Mouse (Mus musculus) v-Abl transformed pro-B cells (cell line): ENCODE data around the gene Fbxl14.

Experiments
- in situ Hi-C, 2 experiments: fragments of 400-800 bp; cut with MboI; formaldehyde crosslinking; loops; one replicate each; pipeline ENCODE4 v1.15.1; 2025; ENCODE audit not compliant: unreplicated experiment in 2 of 2

Gene Fbxl14

DNA sequence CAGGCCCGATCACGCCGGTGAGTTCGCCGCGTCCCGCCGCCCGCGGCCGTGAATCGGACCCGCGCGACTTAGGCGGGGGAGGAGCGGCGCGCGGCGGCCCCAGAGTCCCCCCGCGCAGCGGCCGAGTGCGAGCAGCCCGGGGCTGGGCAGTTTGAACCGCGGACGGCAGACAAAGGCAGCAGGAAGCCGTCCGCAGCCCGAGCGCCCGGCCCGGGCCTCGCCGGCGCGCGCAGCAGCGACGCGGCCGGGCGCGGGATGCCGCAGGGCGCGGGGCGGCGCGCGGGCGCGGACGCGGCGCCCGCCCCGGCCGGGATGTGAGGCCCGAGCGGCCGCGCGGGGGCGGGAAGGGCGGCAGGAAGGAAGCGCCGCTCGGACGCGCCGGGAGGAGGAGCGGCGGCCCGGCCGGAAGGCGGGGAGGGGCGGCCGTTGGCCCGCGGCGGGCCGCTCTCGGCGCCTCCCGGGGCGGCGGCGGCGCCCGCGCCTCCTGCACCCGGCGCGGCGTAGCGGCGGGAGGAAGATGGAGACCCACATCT is at the start of gene Fbxl14:
Fbxl14 (plus strand) TSS at position 326 of the 533 bp plus-strand sequence.
- in situ Hi-C loops, result loop anchor here in 1 of 2 experiments (25.0 kb wide), 2 partner anchors 508 to 983 kb away; partner anchors contain the start of gene Il17ra

DNA sequence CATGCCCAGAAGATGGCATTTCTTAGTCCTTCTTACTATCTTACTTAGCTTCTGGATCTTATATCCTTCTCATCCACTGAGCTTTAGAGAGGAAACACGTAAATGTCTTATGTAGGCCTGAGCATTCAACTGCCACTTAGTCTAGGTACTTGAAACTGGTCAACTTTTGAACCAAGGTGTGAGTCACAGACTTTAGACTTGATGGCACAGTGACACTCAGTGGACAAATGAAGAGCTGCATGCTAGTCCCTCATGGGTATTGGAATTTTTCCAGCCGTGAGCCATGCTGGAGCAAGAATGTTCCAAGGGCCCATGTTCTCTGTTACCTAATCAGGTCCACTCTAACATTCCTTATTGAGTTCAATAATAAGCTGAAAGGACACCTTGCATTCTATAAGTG is 49.0 kb upstream of the Fbxl14 start:
- in situ Hi-C loops, result loop anchor here (5.0 to 25.0 kb wide), 6 partner anchors 303 to 1243 kb away; partner anchors contain the start of genes Bms1 (in 2 of the 2), Ankrd26 (in 1 of the 2) and Ret (in 1 of the 2)

DNA sequence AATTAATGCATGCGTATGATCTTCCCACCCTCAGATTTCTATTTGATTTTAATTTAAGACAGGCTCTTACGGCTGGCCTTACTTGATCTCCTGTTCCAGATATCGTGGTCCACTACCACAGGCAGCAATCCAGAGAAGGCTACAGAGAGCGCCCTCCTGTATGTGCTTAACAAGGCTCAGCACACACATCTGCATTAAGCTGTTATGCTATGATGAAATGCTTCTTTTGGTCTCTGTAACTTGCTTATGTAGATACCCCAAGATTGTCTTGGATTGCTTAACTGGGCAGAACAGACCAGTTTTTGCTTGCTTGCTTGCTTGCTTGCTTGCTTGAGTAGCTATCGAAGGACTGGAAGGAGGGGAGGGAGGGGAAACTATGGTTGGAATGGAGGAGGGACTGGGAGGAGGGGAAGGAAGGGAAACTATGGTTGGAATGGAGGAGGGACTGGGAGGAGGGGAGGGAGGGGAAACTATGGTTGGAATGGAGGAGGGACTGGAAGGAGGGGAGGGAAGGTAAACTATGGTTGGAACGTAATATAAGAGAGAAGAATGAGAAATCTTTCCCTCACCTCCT is 47.6 kb upstream of the Fbxl14 start:
- in situ Hi-C loops, result loop anchor here (5.0 to 25.0 kb wide), 6 partner anchors 305 to 1245 kb away; partner anchors contain the start of genes Bms1 (in 2 of the 2), Ankrd26 (in 1 of the 2) and Ret (in 1 of the 2)

DNA sequence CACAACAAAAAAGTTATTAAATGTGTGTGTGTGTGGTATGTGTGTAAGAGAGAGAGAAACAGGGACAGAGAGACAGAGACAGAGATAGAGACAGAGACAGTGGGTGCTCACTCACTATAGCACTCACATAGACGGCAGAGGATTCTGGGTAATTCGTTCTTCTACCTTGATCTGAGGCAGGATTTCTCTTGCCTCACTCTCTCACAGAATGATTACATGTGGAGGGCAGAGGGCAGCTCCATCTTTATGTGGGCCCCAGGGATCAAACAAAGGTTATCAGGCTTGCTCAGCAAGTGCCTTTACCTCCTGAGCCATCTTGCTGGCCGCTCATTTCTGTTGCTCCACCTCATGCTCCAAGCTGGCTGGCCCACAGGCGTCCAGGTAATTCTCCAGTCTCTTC is 45.1 kb upstream of the Fbxl14 start:
- in situ Hi-C loops, result loop anchor here (5.0 to 25.0 kb wide), 6 partner anchors 307 to 1247 kb away; partner anchors contain the start of genes Bms1 (in 2 of the 2), Ankrd26 (in 1 of the 2) and Ret (in 1 of the 2)

DNA sequence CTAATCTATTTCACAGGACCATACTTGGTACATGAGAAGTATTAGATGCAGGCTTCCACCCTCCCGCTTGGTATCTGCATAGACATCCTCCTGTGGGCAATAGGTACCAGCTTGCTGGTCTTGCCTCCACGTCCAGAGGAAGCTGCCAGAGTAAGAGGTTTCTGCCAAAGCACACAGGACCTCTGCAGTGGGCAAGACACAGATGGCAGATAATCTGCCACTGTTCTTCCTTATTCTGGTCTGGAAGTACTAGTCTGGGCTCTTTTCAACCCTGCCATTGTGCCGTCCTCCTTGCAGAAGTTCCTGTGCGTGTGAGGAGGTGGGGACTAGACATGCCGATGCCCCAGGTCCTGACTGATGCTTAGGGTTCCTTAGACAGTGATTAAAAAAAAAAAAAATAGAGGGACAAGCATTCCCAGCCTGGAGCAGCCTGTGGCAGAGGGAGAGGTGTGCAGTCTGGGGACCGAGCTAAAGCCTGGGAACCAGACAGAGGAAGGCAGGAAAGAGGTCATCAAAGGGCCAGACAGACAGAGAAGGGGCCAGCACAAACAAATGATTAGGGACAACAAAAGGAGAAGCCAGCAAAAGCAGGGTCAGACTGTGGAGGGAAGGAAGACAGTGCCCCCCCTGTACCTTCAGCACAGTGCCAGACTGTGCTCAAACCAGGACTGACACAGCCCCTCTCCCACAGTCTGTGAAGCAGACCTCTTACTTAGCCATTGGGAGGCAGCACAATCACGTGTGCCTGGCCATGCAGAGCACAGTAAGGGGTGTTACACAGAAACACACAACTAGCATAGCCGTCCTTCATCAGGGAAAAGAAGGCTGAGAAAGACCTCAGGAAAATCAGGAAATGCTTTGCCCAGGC is 41.3 kb upstream of the Fbxl14 start:
- in situ Hi-C loops, result loop anchor here (10.0 to 25.0 kb wide), 5 partner anchors 501 to 1251 kb away; partner anchors contain the start of genes Bms1 (in 2 of the 2), Ankrd26 (in 1 of the 2) and Ret (in 1 of the 2)

DNA sequence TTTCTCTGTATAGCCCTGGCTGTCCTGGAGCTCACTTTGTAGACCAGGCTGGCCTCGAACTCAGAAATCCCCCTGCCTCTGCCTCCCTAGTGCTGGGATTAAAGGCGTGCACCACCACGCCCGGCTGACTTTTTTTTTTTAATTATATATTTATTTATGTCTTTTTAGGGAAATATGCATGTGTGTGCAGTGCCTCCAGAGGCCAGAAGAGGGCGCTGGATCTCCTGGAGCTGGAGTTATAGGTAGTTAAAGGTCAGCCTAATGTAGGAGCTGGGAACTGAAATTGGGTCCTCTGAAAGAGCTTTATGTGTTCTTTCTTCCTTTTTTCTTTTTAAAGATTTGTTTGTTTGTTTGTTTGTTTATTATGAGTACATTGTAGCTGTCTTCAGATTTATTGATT is 36.7 kb upstream of the Fbxl14 start:
- in situ Hi-C loops, result loop anchor here (10.0 to 25.0 kb wide), 5 partner anchors 505 to 1255 kb away; partner anchors contain the start of genes Bms1 (in 2 of the 2), Ankrd26 (in 1 of the 2) and Ret (in 1 of the 2)

DNA sequence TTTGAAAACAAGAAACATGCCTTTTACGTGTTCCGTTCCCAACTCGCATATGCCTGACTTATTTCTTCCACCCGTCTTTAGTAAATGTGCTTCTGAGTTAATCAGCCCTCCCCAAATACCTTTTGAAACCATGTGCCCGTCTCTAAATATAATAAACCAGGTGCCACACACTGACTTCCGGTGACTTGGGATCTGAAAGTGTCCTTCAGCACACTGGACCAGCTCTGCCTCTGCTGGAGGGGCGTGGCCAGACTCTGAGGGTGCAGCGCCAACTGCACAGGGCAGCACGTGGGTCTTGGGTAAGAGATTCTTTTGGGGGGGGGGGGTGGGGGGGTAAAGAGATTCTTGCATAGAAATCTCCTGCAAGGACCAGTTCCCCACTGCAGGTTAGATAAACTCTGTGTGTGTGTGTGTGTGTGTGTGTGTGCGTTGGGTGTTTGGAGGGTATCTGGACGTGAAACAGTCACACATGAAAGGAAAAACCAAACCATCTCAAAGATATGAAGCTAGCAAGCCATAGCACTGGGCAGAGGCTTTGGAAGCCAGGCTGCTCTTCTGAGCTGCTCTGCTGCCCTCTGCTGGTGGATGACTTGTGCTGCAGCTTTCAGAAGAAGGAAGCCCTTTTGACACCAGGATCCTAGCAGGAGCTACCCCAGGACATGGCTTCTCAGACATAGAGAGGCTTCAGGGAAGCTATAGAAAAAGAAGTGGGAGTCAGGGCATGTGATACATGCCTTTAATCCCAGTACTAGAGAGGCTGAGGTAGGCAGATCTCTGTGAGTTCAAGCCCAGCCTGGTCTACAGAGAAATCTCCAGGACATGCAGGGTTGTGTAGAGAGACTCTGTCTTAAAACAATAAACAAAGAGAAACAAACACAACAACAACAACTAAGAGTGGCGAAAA is 35.5 kb upstream of the Fbxl14 start:
- in situ Hi-C loops, result loop anchor here (10.0 to 25.0 kb wide), 5 partner anchors 507 to 1257 kb away; partner anchors contain the start of genes Bms1 (in 2 of the 2), Ankrd26 (in 1 of the 2) and Ret (in 1 of the 2)

DNA sequence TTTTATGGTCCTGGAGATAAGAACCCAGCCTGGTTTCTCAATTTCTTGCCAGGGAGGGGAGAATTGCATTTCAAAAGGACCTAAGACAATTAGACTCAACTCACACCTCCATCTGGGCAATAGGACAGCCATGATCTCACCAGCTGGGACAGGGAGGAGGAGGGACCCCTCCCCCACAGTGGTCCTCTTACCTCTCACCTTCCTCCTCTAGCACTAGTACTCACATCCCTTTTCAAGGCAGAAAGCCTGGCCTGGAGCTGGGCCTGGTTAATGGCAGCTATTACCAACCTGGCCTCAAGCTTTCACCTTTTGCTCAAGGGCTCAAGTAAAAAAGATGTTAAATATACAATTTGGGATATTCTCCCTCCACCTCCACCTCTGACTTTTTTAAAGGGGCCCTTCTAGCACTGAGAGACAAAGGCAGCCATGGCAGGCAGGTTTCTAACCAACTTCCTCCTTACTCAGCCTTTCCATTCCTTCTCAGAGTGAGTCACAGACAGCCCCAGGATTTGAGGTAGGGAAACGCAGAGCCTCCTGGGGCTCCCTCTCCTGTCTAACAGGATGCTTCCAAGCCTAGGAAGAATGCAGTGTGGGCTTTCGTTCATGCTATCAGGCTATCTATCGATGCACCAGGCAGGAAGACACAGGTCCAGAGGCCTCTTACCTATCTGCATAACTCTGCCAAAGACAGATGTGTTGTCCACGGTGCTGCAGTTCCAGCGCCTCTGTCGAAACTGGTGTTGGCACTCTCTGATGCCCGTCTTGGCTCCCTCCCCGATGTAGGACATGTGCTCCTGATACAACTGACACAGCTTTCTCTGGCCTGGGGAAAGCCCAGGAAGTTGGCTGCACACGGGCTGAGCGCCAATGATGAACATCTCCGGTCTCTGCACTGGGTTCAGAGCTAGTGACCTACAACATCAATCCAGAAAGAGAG is 33.5 kb upstream of the Fbxl14 start:
- in situ Hi-C loops, result loop anchor here (10.0 to 25.0 kb wide), 5 partner anchors 509 to 1259 kb away; partner anchors contain the start of genes Bms1 (in 2 of the 2), Ankrd26 (in 1 of the 2) and Ret (in 1 of the 2)

DNA sequence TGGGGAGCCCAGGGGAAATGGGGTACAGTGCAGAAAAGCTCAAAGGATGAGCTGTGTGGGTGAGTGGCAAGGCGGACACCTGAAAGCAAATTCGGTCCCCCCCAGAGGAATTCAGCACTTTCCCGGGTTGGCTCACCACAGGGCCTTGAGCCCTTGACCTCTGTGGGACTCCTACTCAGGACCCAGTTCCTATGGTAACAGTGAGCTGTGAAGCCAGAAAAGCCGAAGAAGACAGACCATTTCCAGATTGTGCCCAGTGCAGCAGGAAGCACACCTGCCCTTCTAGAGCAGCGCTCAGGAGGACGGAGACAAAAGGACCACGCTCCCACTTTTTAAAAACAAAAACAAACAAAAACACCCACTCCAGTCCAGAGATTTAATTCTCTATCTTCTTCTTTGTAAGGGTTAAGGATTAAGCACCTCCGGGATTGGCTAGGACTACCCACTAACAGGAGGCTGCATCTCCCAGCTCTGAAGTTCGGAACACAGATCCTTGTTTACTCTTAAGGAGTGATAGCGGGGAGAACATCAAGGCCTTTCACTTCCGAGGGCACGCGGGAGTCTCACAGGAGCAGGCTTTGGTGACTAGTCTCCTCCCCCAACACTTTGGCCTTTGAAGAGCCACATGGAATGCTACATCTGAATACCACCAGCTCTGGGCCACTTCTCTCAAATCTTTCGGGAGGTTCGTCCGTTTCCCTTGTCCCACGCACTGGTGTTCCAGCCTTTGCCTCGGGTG is 31.0 kb upstream of the Fbxl14 start:
- in situ Hi-C loops, result loop anchor here (10.0 to 25.0 kb wide), 5 partner anchors 511 to 1261 kb away; partner anchors contain the start of genes Bms1 (in 2 of the 2), Ankrd26 (in 1 of the 2) and Ret (in 1 of the 2)

DNA sequence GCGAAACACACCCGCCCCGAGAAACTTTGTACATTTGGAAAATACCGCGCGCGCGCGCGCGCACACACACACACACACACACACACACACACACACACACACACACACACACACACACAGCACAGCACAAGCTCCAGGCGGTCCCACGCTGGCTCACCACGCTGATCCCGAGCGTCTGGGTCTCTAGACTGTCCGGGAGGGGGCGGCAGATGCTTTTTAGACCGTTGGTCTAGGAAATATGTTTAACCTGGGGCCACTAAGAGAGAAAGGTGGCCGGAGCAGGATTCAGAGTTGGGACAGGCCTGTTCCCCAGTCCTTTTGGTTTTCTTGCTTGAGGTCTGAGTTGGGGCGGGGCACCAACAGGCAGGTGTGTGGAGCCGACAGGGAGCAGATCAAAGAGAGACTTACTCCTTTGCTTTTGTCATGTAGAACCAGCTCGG is 30.4 kb upstream of the Fbxl14 start:
- in situ Hi-C loops, result loop anchor here (10.0 to 25.0 kb wide), 5 partner anchors 512 to 1262 kb away; partner anchors contain the start of genes Bms1 (in 2 of the 2), Ankrd26 (in 1 of the 2) and Ret (in 1 of the 2)

DNA sequence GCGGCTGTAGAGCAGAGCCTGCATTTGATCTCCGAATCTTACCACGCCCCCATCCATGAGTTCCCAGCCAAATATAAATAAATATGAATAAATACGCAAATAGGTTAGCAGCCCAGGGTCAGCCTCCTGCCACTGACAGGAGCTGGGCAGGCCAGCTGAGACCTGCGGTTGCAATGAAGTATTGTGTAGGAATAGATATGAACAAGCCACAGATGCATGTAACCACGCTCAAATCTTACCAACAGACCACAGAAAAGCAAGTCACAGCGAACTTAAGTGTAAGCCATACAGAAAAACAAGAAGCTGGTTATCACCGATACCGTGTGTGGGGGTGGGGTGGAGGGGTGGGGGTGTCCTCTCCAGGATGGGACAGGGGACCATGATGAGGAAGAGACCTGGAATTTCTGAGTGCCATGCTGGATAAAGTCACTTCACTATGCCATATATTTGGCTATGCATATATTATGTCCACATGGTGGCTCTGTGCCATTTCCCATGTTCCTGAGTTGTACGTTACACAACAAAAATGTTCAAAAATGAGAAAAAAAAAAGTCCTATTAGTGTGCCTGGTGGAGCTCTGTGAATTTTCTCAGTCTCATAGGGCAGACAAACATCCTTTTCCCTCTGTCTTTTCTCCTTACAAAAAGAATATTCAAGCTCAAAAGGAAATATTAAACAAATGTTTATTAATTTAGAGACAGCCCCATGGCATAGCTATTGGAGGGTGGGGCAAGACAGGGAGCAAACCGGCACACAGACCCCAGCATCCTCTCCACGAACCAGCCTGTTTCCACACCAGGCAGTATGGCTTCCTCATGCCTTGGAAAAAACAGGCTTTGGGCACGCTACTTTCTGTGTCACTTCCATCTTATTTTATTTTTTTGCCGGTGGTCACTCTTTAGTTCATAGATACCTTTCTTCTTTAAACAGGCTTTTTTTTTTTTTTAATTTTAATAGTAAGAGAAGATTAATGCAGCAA is 28.2 kb upstream of the Fbxl14 start:
- in situ Hi-C loops, result loop anchor here in 1 of 2 experiments (10.0 kb wide), 1 partner anchor 874 kb away; no protein-coding TSS in a partner anchor

DNA sequence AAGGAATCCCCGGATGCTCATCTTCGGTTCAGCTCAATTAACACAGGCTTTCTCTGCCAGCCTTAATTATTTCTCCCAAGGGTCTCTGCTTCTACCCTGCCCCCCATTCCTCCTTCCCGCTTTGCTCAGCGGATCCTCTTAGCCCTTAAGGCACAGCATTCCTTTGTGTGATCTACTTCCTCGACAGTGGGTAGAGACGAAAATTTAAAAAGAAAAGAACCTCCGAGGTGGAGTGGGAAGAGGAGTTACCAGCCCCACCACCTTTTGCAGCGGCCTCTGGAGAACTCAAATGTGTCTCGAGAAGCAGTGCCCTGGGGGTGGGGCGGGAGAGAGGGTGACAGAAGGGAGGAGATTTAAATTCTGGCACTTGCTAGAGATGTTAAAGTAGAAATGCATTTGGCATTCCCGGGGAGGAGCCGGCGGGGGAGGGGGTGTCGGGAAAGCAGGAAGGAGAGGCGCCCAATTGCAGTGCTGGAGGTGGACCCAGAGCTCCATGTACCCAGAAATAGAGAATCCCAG is 27.4 kb upstream of the Fbxl14 start:
- in situ Hi-C loops, result loop anchor here in 1 of 2 experiments (10.0 kb wide), 1 partner anchor 873 kb away; no protein-coding TSS in a partner anchor

DNA sequence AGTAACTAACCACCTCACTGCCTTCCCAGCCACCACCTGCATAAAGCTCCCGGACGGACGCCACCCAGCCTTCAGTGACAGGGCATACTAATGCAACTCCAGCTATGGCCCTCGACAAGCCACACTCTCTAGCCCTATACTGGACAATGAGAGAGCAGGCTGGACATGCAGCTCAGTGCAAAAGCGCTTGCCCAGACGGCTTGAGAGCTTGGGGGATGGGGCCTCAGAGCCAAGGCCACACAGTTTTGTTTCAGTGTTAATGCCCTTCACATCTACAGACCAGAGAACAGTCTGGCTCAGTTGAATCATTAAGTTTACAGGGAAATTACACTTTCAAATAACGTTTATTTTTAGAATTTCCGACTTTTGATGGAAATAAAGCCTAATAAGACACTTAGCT is 21.3 kb upstream of the Fbxl14 start:
- in situ Hi-C loops, result loop anchor here in 1 of 2 experiments (10.0 kb wide), 1 partner anchor 867 kb away; no protein-coding TSS in a partner anchor

DNA sequence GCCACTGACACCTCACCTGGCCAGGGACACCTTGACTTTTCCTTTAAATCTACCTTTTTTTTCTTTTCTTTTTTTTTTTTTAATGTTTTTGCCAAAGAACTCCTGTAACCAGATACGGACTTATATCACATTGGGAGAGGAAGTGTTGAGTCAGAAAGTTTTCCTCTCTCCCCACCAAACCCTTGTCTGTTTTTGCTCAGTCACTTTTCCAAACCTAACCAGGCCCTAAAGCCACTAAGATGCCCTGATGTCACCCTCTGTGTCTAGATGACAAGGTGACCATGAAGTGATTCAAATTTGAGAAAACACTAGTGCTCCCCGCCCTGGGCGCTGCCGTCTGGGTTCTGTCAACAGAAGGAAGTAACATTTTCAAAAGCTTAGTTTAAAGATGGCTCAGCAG is 20.4 kb upstream of the Fbxl14 start:
- in situ Hi-C loops, result loop anchor here in 1 of 2 experiments (10.0 kb wide), 1 partner anchor 866 kb away; no protein-coding TSS in a partner anchor

DNA sequence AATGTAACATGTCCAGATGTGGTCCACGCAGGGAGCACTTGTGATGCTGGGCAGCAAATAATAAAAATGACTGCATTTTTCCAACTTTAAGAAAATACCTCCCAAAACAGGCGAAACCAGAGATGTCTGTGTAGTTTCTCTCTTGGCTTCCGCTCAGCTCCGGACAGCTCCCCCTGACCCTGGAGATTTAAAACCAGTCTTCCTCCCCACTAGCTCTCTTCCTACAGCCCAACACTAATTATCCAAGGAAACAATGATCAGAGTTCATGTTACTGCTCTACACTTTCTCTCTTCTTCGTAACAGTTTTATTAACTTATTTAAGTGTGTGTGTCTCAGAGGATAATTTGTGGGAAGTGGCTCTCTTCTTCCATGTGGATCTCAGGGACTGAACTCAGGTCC is 19.1 kb upstream of the Fbxl14 start:
- in situ Hi-C loops, result loop anchor here in 1 of 2 experiments (10.0 kb wide), 1 partner anchor 854 kb away; no protein-coding TSS in a partner anchor
